Mouse (Mus musculus) layer of hippocampus, adult 2 months (tissue): Measurements from ENCODE around the gene Shroom3. TPM values are rescaled to one million over a fixed set of nuclear protein-coding genes. Genes with fewer than 3 reads are reported as not detected.

Source experiments
- DNase-seq, 2 experiments: peaks; one replicate each; pipeline ENCODE4 v3.0.0; 2022; ENCODE audit warnings: low spot score in 2 of 2
- H3K27ac ChIP-seq: fragments of 200-600 bp; 2 replicates; pipeline ENCODE4 v1.8.1; 2022
- H3K4me3 ChIP-seq: fragments of 200-600 bp; 2 replicates; pipeline ENCODE4 v1.8.1; 2022; ENCODE audit warnings: mild to moderate bottlenecking
- CTCF ChIP-seq: fragments of 200-600 bp; conservative IDR thresholded peaks from 2 replicates; pipeline ENCODE4 v1.8.1; 2022; ENCODE audit warnings: antibody characterized with exemption, mild to moderate bottlenecking, moderate library complexity
- long read RNA-seq, 2 experiments: library from polyadenylated mRNA; stranded (forward); transcript quantifications; one replicate each; pipeline ENCODE4 v2.0.0; 2021; ENCODE audit warnings: borderline mapping rate in 2 of 2
- total RNA-seq, 2 experiments: library from RNA; stranded (reverse); gene quantifications; 2 replicates each; pipeline ENCODE4 v1.2.3; 2021

Gene Shroom3
- 1 to 10 TPM; 2.0 to 2.3 TPM for total RNA-seq
- long read RNA-seq, experiment 1, partial matches to known transcripts: 1 of 1 reads
- long read RNA-seq, experiment 1, other reads (novel, unspliced or antisense): 0 of 1 reads
- long read RNA-seq, experiment 2, partial matches to known transcripts: 1 of 1 reads
- long read RNA-seq, experiment 2, other reads (novel, unspliced or antisense): 0 of 1 reads

DNA sequence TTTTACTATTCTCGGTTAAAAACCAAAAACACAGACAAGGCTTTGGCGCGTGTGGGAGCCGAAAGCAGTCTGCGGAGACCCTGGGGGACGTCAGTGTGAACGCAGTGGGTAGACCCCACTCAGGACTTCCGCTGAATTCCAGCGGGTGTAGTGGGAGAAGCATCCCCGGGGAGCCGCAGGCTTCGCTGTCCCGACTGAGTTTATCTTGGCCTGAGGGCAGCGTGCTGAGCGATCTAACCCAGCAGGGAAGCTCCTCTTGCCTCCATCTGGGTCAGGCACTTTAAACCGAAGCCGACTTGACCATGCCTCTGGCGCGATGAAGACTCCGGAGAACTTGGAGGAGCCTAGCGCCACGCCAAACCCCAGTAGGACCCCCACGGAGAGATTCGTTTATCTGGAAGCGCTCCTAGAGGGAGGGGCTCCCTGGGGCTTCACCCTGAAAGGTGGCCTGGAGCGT, at the start of gene Shroom3:
TSS of gene Shroom3 (plus strand) at position 85 of the 457 bp plus-strand sequence.
- DNase-seq: no peak
- Histone ChIP-seq H3K4me3 (peak within 1 kb of the TSS; percentile 57), H3K27ac (peak within 1 kb of the TSS; percentile 14; the same call in 1 of the 2 replicates)
- no peak for TF ChIP-seq CTCF

DNA sequence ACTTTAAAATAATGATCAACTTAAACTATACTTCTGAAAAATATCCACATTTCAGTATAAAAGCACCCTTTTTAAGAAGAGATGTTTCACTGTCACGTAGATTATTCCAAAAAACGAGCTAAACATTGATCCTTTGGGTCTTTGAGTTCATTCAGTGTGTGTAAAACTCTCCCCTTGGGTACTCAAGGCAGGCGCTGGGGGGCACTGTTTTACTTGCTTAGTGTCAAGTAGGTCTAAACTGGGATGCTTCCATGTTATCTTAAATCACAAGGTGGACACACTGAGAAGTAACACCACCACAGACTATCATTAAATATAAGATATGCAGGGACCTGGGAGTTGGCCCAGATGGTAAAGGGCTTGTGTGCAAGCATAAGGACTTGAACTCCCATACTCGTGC, 49.7 kb upstream of the Shroom3 start:
- peak; percentile 43 for TF ChIP-seq CTCF
- Histone ChIP-seq H3K4me3 (no peak overlapping the region), H3K27ac (no peak overlapping the region)
- DNase-seq: no peak

DNA sequence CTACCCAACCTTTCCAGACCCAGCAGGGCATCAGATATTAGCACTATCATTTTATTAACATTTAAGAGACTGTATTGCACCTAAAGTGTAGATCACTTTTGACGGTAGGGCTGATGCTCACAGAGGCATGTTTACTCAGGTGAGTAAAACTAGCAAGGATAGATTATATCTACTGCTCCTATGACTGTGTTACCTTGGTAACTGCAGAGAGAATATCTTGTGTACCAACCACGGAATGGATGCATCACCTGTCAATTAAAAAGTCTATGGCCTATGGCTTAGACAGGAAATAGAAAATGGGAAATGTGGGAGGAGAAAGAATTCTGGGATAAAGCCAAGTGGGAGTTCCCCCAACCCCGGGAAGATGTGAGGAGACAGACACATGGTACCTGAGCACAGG, 48.3 kb upstream of the Shroom3 start:
- no peak for TF ChIP-seq CTCF
- DNase-seq: no peak
- H3K27ac ChIP-seq: no peak overlapping the region
- H3K4me3 ChIP-seq: no peak overlapping the region

DNA sequence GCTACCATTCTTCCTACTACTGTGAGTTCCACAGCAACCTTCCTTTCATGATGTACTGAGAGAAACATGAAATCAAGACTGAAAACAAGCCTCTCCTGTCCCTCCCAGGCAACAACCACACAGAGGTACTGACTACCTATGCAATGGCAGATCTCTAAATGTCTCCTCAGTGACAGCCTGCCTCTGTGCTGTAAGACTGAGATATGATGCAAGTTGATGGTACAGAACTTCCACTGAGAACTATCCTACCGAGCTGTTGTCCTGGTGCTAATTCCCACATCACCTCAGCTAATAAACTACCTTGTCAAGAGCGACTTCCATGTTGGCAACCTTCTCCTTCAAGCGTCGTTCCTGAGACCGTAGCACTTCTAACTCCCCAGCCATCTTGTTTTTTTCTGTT, 47.3 kb upstream of the Shroom3 start:
- TF ChIP-seq CTCF: no peak
- DNase-seq: no peak
- Histone ChIP-seq H3K27ac (no peak overlapping the region), H3K4me3 (no peak overlapping the region)

DNA sequence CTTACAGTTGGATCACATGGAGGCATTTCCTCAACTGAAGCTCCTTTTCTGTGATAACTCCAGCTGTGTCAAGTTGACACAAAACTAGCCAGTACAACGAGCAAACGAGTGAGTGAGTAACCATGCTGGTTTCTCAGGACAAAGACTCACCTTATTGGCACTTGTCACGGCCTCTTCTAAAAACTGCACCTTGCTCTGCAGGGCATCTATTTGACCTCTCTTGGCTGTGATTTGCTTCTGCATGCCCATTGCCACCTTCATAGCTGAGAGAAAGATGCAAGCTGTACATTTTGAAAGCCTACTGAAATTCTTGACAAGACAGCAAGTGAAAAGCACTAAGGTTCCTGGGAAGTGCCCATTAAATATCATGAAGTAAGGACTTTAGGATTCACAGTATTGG, 42.4 kb upstream of the Shroom3 start:
- Histone ChIP-seq H3K4me3 (no peak overlapping the region), H3K27ac (no peak overlapping the region)
- no peak for TF ChIP-seq CTCF
- no peak for DNase-seq

DNA sequence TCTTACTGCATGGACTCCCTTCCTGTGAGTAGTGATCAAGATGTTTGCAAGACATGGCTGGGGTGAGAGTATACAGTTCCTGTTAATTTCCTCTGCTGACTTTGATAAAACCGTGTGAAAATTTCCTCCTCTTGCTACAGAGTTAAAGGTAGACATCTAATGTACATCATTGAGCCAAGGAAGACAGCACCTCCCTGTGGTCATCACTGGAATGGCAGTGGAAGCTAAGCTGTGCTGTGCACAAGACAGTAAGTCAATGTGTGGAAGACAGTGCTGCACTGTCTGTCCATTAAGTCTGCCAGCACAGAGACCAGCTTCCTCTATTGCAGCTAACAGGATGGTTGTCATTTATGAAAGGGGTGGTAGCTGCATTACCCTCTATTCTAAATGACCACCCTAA, 27.0 kb upstream of the Shroom3 start:
- TF ChIP-seq CTCF: peak; percentile 97
- Histone ChIP-seq H3K4me3 (no peak overlapping the region), H3K27ac (no peak overlapping the region)
- peak; percentile 61 to 80 for DNase-seq

DNA sequence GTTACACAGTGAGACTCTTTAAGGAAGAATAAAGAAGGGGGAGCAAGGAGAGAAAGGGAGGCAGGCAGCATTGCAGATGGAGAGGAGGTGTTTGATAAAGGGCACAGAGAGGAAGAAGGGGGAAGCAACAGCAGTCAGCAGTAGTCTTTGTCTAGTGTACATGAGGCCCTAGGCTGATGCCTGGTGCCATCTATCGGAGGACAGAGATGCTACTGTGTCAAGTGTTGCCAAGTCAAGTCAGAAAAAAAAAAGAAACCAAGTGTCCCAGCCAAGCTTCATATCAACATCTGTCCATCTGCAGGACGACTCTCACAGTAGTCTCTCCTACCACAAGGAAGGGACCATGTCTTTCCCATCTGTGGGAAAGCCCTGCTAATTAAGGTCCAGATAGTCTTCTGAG, 18.9 kb upstream of the Shroom3 start:
- no peak overlapping the region for H3K4me3 ChIP-seq
- no peak overlapping the region for H3K27ac ChIP-seq
- TF ChIP-seq CTCF: 0 out of 2 replicates have a peak, but pooled peaks have one; percentile 13
- no peak for DNase-seq

DNA sequence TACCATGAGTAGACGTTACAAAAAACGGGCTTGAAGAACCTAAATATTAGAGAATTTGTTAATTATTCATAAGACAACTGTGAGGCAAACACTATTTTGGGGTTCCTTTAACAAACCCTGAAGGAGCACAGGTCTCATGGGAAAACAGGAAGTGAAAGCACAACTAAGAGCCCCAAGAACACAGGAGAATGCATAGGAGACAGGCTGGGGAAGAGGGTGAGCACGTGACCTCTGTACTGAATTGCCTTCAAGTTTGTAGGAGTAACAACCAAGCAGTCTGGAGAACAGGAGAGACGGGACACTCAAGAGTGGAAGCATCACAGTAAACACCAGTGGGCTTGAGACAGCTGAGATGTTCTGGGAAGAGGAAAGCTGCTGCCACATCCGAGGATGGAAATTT, 16.4 kb upstream of the Shroom3 start:
- Histone ChIP-seq H3K4me3 (no peak overlapping the region), H3K27ac (no peak overlapping the region)
- no peak for DNase-seq
- TF ChIP-seq CTCF: no peak

DNA sequence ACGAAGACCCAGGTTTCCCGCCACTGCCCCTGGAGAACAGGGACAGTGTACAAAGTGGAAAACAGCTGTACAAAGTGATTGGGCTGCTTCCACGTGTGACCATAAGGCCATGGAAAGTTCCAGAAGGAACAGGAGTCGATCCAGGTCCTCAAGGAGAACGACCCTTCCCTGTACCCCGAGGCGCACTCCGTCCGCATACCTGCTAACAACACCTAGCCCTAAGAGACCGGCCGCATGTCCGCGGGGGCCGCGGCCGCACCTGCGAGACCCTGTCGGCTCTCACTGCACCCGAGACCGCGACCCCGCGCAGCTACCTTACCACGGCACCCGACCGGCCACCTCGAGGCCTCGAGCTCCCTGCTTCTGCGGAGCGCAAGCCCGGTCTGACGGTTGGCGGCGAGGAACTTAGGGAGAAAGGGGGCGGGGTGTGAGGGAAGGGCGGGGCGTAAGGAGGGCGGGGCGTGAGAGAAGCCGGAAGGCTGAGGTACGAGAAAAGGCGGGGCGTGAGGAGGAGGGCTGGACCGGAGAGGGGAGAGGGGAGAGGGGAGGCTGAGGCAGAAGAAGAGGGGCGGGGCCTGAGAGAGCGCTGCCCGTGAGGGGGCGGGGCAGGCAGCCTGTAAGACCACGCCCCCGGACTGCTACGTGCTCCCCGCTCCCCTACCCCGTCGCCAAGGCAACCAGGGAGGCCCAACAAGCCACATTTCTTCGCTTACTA, 8.2 kb upstream of the Shroom3 start, which contains the start of gene Ccdc158:
TSS of gene Ccdc158 (minus strand) at position 413 of the 715 bp plus-strand sequence.
- peak; percentile 42 to 49 for DNase-seq
- TF ChIP-seq CTCF: no peak
- H3K27ac ChIP-seq: no peak within 1 kb of the TSS
- peak within 1 kb of the TSS; percentile 51 for H3K4me3 ChIP-seq

DNA sequence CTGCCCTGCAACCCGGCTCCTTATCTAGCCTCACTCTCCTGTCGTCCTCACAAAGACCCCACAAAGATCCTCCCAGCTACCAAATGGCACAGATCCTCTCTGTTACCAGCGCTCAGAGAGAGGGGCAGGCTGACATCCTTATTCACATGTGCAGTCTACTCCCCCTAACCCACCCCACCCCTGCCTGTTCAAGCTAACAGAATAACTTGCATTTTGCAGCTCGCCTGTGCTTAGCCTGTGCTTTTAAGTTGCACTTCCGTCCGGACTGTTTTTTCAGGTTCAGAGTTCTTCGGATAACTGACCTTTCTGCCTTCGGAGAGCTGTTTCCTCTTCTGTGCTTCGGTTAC, 7.7 kb upstream of the Shroom3 start:
- TF ChIP-seq CTCF: no peak
- Histone ChIP-seq H3K4me3 (peak overlapping the region; percentile 51), H3K27ac (no peak overlapping the region)
- no peak for DNase-seq

DNA sequence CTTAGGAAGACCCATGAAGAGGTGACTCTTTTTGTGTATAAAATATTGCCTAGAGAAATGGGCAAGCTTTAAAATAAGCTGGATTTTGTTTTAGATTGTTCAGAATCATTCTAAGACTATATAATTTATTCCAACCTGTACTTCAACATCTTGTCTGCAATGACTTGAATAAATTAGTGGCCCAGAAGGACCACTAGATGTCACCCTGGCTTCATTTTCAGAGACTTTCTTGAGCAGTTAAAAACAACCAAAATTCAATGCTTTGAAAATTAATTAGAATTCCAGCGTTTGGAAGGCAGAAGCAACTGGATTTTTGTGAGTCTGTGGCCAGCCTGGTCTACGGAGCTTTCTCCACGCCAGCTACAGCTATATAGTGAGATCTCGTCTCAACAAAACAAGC, 3.8 kb upstream of the Shroom3 start:
- DNase-seq: peak; percentile 52 to 63
- H3K27ac ChIP-seq: no peak overlapping the region
- no peak overlapping the region for H3K4me3 ChIP-seq
- peak; percentile 87 for TF ChIP-seq CTCF

DNA sequence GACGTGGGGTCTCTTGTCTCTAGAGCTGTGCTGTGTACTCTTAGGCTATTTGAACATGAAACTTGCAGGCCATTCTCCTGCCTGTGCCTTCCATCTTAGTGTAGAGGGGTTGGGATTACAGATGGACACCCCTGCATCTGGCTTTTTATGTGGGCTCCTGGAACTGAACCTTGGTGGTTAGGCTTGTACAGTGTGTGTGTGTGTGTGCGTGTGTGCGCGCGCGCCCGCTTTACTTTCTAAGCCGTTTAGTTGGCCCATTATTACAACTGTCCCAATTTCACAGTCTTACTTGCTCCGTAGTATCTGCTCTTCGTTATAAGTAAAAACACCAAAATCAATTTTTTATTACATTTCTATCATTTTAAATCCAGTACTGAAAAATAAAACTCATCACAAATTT, 1.4 kb upstream of the Shroom3 start:
- no peak overlapping the region for H3K27ac ChIP-seq
- TF ChIP-seq CTCF: no peak
- H3K4me3 ChIP-seq: no peak overlapping the region
- DNase-seq: no peak

DNA sequence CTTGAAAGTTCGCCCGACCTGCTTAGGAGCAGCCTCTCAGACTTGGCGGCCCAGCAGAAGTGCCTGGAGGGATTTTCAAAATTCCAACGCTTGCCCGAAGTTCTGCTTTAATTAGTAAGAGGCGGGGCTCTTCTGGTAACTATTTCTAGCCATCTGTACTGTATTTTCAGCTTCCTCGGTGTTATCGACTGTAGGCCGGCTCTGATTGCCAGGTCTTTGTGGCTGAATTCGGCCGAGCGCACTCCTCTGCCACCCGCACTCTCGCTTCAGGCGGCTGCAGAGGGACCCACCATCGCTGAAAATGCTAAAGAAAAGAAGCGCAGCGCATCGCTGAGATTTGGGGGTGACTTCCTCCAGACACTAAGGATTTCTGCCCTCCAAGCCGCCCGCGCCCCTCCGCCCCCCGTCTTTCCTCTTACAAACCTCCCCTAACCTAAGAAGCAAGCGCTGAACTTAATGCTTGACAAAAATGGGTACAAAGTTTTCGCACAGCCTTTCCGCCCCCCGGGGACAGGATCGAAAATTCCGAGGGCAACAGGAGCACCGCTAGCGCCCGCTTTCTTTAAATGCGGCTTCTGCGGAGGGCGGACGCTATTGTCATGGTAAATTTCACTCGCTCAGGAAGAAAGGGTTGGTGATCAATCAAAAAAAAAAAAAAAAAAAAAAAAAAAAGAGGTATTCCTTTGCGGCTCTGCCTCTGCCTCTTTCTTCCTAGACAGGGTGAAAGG, 450 bp upstream of the Shroom3 start:
- no peak for TF ChIP-seq CTCF
- no peak for DNase-seq
- peak overlapping the region; percentile 57 for H3K4me3 ChIP-seq
- no peak overlapping the region; the same call in 1 of the 2 replicates for H3K27ac ChIP-seq
